Mouse (Mus musculus): ENCODE measurements around the gene OR5BS1P. TPM values are rescaled to one million over a fixed set of nuclear protein-coding genes. Genes with fewer than 3 reads are reported as not detected.

OR5BS1P gene
- total RNA-seq (2012; rRNA removed) (not detected in 2 replicates), total RNA-seq (2014; rRNA removed) (not detected in 2 replicates), polyA plus RNA-seq (2012; ENCODE audit: insufficient read length, low read depth) (not detected in 2 replicates)

DNA sequence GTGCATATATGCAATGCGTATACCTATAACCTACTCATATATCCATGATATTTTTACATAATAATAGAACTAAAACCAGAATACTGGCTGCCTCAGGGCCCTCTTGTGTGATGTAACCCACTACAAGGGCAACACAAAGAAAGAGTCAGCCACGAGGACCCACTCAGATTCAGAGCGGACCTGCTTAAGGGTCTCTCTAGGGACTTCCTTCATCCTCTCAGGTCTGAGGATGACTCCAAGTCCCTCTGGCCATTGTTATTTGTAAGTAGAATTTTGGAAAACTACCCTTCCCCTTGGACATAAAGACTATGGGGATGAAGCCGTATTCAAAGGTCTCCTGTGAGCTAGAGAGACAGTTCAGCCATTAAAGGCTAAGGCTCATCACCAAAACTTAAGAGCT, at the start of gene OR5BS1P:
Gene OR5BS1P, plus strand, starts transcription at position 301 of the 400 bp plus-strand sequence.
- no peak within 1 kb of the TSS for H3K4me2 ChIP-seq (ENCODE audit: insufficient read depth, low read depth, poor library complexity, severe bottlenecking)
- H3K4me3 ChIP-seq (replicated peaks in 1 of 3; ENCODE audit: low read depth in 2 of 3, low read length in 2 of 3, poor library complexity in 1 of 3): no peak within 1 kb of the TSS
- H3K36me3 ChIP-seq (replicated peaks in 1 of 2; ENCODE audit: control insufficient read depth in 1 of 2, insufficient read depth in 1 of 2, low read length in 1 of 2): no peaks in the 10 kb centered on the region
- dilution Hi-C loops (cut with MboI; ENCODE audit: extremely low pct_ligation_motif_present, extremely low pct_unique_long_range_greater_than_20kb, low sequenced_read_pairs): no loop called here
- DNase-seq (ENCODE audit: extremely low read depth): no peak
- H3K9ac ChIP-seq (ENCODE audit: insufficient read depth, low read depth): no peak within 1 kb of the TSS
- H3K79me2 ChIP-seq (replicated peaks; ENCODE audit: control insufficient read depth, extremely low read depth, insufficient read depth, poor library complexity, severe bottlenecking): no peaks in the 10 kb centered on the region
- H3K4me1 ChIP-seq (ENCODE audit: control insufficient read depth in 1 of 2, insufficient read depth in 2 of 2): no peaks in the 10 kb centered on the region
- no peak within 1 kb of the TSS for H3K27ac ChIP-seq (ENCODE audit: insufficient read depth, low read depth)
- in situ Hi-C loops (cut with MboI; ENCODE audit: low pct_ligation_motif_present, low pct_unique_long_range_greater_than_20kb, low sequenced_read_pairs): no loop called here
- no peaks in the 10 kb centered on the region for H3K9me3 ChIP-seq (replicated peaks; ENCODE audit: low read length)
- peaks cover 17% of the 10 kb centered on the region for H3K27me3 ChIP-seq (replicated peaks)
- TF ChIP-seq NELFE (IDR thresholded peaks at IDR 0.05; ENCODE audit: low read depth, low read length): no peak
- TF ChIP-seq PAX5 (IDR thresholded peaks at IDR 0.05; ENCODE audit: low read length): no peak
- no peak for TF ChIP-seq MEF2A (IDR thresholded peaks at IDR 0.05; ENCODE audit: borderline replicate concordance, low read depth, low read length)
- TF ChIP-seq USF1 (IDR thresholded peaks at IDR 0.05; ENCODE audit: low read depth, low read length): no peak

DNA sequence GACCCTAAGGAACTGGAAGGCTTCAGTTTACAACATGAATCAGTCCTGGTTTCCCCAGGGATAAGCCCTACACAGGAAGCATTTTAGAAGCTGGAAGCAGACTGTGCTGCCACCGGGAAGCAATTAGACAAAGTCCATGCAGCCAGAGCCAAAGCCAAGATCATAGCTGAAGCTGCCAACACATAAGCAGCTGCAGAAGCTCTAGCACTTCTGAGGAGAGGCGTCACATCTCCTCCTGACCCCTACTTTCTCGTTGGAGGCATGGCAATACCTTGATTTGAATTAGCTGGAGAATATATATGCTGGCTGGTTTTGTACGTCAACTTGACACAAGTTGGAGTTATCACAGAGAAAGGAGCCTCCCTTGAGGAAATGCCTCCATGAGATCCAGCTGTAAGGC, 48.8 kb upstream of the OR5BS1P start:
- DNase-seq (ENCODE audit: extremely low read depth): no peak
- Histone ChIP-seq H3K4me1 (ENCODE audit: control insufficient read depth in 1 of 2, insufficient read depth in 2 of 2) (peaks cover 7 to 25% of the 10 kb centered on the region in 2 experiments), H3K27me3 (replicated peaks) (peaks cover 6% of the 10 kb centered on the region), H3K9ac (ENCODE audit: insufficient read depth, low read depth) (no peak overlapping the region), H3K79me2 (replicated peaks; ENCODE audit: control insufficient read depth, extremely low read depth, insufficient read depth, poor library complexity, severe bottlenecking) (no peaks in the 10 kb centered on the region), H3K27ac (ENCODE audit: insufficient read depth, low read depth) (no peak overlapping the region), H3K4me2 (ENCODE audit: insufficient read depth, low read depth, poor library complexity, severe bottlenecking) (no peak overlapping the region), H3K9me3 (replicated peaks; ENCODE audit: low read length) (no peaks in the 10 kb centered on the region), H3K36me3 (replicated peaks in 1 of 2; ENCODE audit: control insufficient read depth in 1 of 2, insufficient read depth in 1 of 2, low read length in 1 of 2) (no peaks in the 10 kb centered on the region), H3K4me3 (replicated peaks in 1 of 3; ENCODE audit: low read depth in 2 of 3, low read length in 2 of 3, poor library complexity in 1 of 3) (no peak overlapping the region)
- no peak for TF ChIP-seq ZKSCAN1 (IDR thresholded peaks at IDR 0.05; ENCODE audit: borderline replicate concordance, low read depth, low read length)
- no peak for TF ChIP-seq KAT2A (IDR thresholded peaks at IDR 0.05; ENCODE audit: insufficient replicate concordance, low read length)
- TF ChIP-seq ETS1 (conservative IDR thresholded peaks at IDR 0.05; ENCODE audit: low read depth, low read length): no peak
- no peak for TF ChIP-seq MXI1 (IDR thresholded peaks at IDR 0.05; ENCODE audit: low read depth, low read length)
- no peak for TF ChIP-seq ZMIZ1 (IDR thresholded peaks at IDR 0.05; ENCODE audit: low read depth, low read length)
- no peak for TF ChIP-seq EP300 (IDR thresholded peaks at IDR 0.05; ENCODE audit: low read length)
- TF ChIP-seq GABPA (IDR thresholded peaks at IDR 0.05; ENCODE audit: insufficient replicate concordance, low read depth, low read length): no peak
- TF ChIP-seq ELF1 (IDR thresholded peaks at IDR 0.05; ENCODE audit: low read depth, low read length): no peak
- no peak for TF ChIP-seq SMC3 (IDR thresholded peaks at IDR 0.05; ENCODE audit: low read depth, low read length)
- TF ChIP-seq USF2 (conservative IDR thresholded peaks at IDR 0.05; ENCODE audit: low read depth, low read length): no peak
- no peak for TF ChIP-seq USF1 (IDR thresholded peaks at IDR 0.05; ENCODE audit: low read depth, low read length)
- TF ChIP-seq TBP (conservative IDR thresholded peaks at IDR 0.05; ENCODE audit: low read depth, low read length): no peak
- no peak for TF ChIP-seq PAX5 (IDR thresholded peaks at IDR 0.05; ENCODE audit: low read length)
- TF ChIP-seq E2F4 (IDR thresholded peaks at IDR 0.05; ENCODE audit: insufficient replicate concordance, low read depth, low read length): no peak
- dilution Hi-C loops (cut with MboI; ENCODE audit: extremely low pct_ligation_motif_present, extremely low pct_unique_long_range_greater_than_20kb, low sequenced_read_pairs) (no loop called here), in situ Hi-C loops (cut with MboI; ENCODE audit: low pct_ligation_motif_present, low pct_unique_long_range_greater_than_20kb, low sequenced_read_pairs) (no loop called here)
